Mouse (Mus musculus): ENCODE measurements around the gene Ccdc146. TPM values are rescaled to one million over a fixed set of nuclear protein-coding genes. Genes with fewer than 3 reads are reported as not detected.

Ccdc146 gene
- total and polyA plus RNA-seq, 2 experiments from 2014 or later, result 0.37 to 0.66 TPM

- H3K27me3 ChIP-seq (ENCODE audit: insufficient read depth, low read length), result no peaks in the 10 kb centered on the region
- no peaks in the 10 kb centered on the region for H3K9me3 ChIP-seq (ENCODE audit: low read length)
- no peaks in the 10 kb centered on the region for H3K36me3 ChIP-seq (ENCODE audit: insufficient read depth, low read length)
- ATAC-seq (no peak), DNase-seq (ENCODE audit: low spot score) (no peak)
- H3K4me2 ChIP-seq (ENCODE audit: low read depth, low read length), result no peak overlapping the region
- H3K27ac ChIP-seq, result no peak overlapping the region
- no peaks in the 10 kb centered on the region for H3K4me1 ChIP-seq (ENCODE audit: insufficient read depth, low read length)
- TF ChIP-seq CTCF (IDR thresholded peaks at IDR 0.05; ENCODE audit: low read depth), result no peak
- WGBS, result 92% methylated on average over 1 of the region's 1 CpGs
- no peak overlapping the region for H3K9ac ChIP-seq (replicated peaks; ENCODE audit: low read length)
- no peak overlapping the region for H3K4me3 ChIP-seq (ENCODE audit: low read length)
Observed at GRCm38 (mm10) chr5:21332119-21332518, 92.4 kb downstream of the Ccdc146 start.

- 65% methylated on average over 5 of the region's 5 CpGs for WGBS
- H3K27ac ChIP-seq, result no peak overlapping the region
- no peaks in the 10 kb centered on the region for H3K27me3 ChIP-seq (ENCODE audit: insufficient read depth, low read length)
- H3K4me2 ChIP-seq (ENCODE audit: low read depth, low read length), result no peak overlapping the region
- ATAC-seq (no peak), DNase-seq (ENCODE audit: low spot score) (no peak)
- H3K9me3 ChIP-seq (ENCODE audit: low read length), result no peaks in the 10 kb centered on the region
- H3K36me3 ChIP-seq (ENCODE audit: insufficient read depth, low read length), result no peaks in the 10 kb centered on the region
- no peak for TF ChIP-seq CTCF (IDR thresholded peaks at IDR 0.05; ENCODE audit: low read depth)
- no peaks in the 10 kb centered on the region for H3K4me1 ChIP-seq (ENCODE audit: insufficient read depth, low read length)
- no peak overlapping the region for H3K9ac ChIP-seq (replicated peaks; ENCODE audit: low read length)
- H3K4me3 ChIP-seq (ENCODE audit: low read length), result no peak overlapping the region
Observed at GRCm38 (mm10) chr5:21331656-21332055, 92.8 kb downstream of the Ccdc146 start.

- Histone ChIP-seq H3K4me2 (ENCODE audit: low read depth, low read length) (no peak overlapping the region), H3K27me3 (ENCODE audit: insufficient read depth, low read length) (no peaks in the 10 kb centered on the region), H3K27ac (no peak overlapping the region), H3K9me3 (ENCODE audit: low read length) (no peaks in the 10 kb centered on the region), H3K4me1 (ENCODE audit: insufficient read depth, low read length) (no peaks in the 10 kb centered on the region), H3K4me3 (ENCODE audit: low read length) (no peak overlapping the region), H3K36me3 (ENCODE audit: insufficient read depth, low read length) (no peaks in the 10 kb centered on the region), H3K9ac (replicated peaks; ENCODE audit: low read length) (no peak overlapping the region)
- TF ChIP-seq CTCF (IDR thresholded peaks at IDR 0.05; ENCODE audit: low read depth), result no peak
- no peak for DNase-seq (ENCODE audit: low spot score)
- ATAC-seq, result no peak
- WGBS, result 24% methylated on average over 11 of the region's 11 CpGs
Observed at GRCm38 (mm10) chr5:21329672-21330665, 94.5 kb downstream of the Ccdc146 start.

GRCm38 (mm10) chr5:21328560-21328959, 95.9 kb downstream of the Ccdc146 start:
- H3K9me3 ChIP-seq (ENCODE audit: low read length), result no peaks in the 10 kb centered on the region

GRCm38 (mm10) chr5:21326494-21326893, 98.0 kb downstream of the Ccdc146 start:
- Histone ChIP-seq H3K27ac (no peak overlapping the region), H3K4me2 (ENCODE audit: low read depth, low read length) (no peak overlapping the region), H3K27me3 (ENCODE audit: insufficient read depth, low read length) (no peaks in the 10 kb centered on the region), H3K4me1 (ENCODE audit: insufficient read depth, low read length) (no peaks in the 10 kb centered on the region), H3K36me3 (ENCODE audit: insufficient read depth, low read length) (no peaks in the 10 kb centered on the region), H3K9ac (replicated peaks; ENCODE audit: low read length) (no peak overlapping the region), H3K9me3 (ENCODE audit: low read length) (no peaks in the 10 kb centered on the region), H3K4me3 (ENCODE audit: low read length) (no peak overlapping the region)
- DNase-seq (ENCODE audit: low spot score) (peak; percentile 53), ATAC-seq (no peak)
- 54% methylated on average over 1 of the region's 1 CpGs for WGBS
- peak; percentile 70 for TF ChIP-seq CTCF (IDR thresholded peaks at IDR 0.05; ENCODE audit: low read depth)

More at GRCm38 (mm10) chr5:21328560-21328959, 95.9 kb downstream of the Ccdc146 start:
- H3K4me2 ChIP-seq (ENCODE audit: low read depth, low read length), result no peak overlapping the region
- DNase-seq (ENCODE audit: low spot score) (no peak), ATAC-seq (no peak)
- H3K4me1 ChIP-seq (ENCODE audit: insufficient read depth, low read length), result no peaks in the 10 kb centered on the region
- no peak for TF ChIP-seq CTCF (IDR thresholded peaks at IDR 0.05; ENCODE audit: low read depth)
- no peak overlapping the region for H3K9ac ChIP-seq (replicated peaks; ENCODE audit: low read length)
- 80% methylated on average over 1 of the region's 1 CpGs for WGBS
- H3K27ac ChIP-seq, result no peak overlapping the region
- no peak overlapping the region for H3K4me3 ChIP-seq (ENCODE audit: low read length)
- H3K27me3 ChIP-seq (ENCODE audit: insufficient read depth, low read length), result no peaks in the 10 kb centered on the region
- no peaks in the 10 kb centered on the region for H3K36me3 ChIP-seq (ENCODE audit: insufficient read depth, low read length)

- Histone ChIP-seq H3K4me3 (ENCODE audit: low read length) (no peak overlapping the region), H3K36me3 (ENCODE audit: insufficient read depth, low read length) (no peaks in the 10 kb centered on the region), H3K9me3 (ENCODE audit: low read length) (no peaks in the 10 kb centered on the region), H3K4me1 (ENCODE audit: insufficient read depth, low read length) (no peaks in the 10 kb centered on the region), H3K27ac (no peak overlapping the region), H3K9ac (replicated peaks; ENCODE audit: low read length) (no peak overlapping the region), H3K4me2 (ENCODE audit: low read depth, low read length) (no peak overlapping the region), H3K27me3 (ENCODE audit: insufficient read depth, low read length) (no peaks in the 10 kb centered on the region)
- no peak for ATAC-seq
- DNase-seq (ENCODE audit: low spot score), result no peak
- 73% methylated on average over 2 of the region's 2 CpGs for WGBS
- no peak for TF ChIP-seq CTCF (IDR thresholded peaks at IDR 0.05; ENCODE audit: low read depth)
Observed at GRCm38 (mm10) chr5:21320138-21320537, 104.3 kb downstream of the Ccdc146 start.

- H3K4me1 ChIP-seq (ENCODE audit: insufficient read depth, low read length), result no peaks in the 10 kb centered on the region
- no peaks in the 10 kb centered on the region for H3K9me3 ChIP-seq (ENCODE audit: low read length)
- TF ChIP-seq CTCF (IDR thresholded peaks at IDR 0.05; ENCODE audit: low read depth), result no peak
- no peak for DNase-seq (ENCODE audit: low spot score)
- no peaks in the 10 kb centered on the region for H3K36me3 ChIP-seq (ENCODE audit: insufficient read depth, low read length)
- H3K4me3 ChIP-seq (ENCODE audit: low read length), result no peak overlapping the region
- no peak overlapping the region for H3K27ac ChIP-seq
- H3K27me3 ChIP-seq (ENCODE audit: insufficient read depth, low read length), result no peaks in the 10 kb centered on the region
- 88% methylated on average over 3 of the region's 3 CpGs for WGBS
- no peak overlapping the region for H3K4me2 ChIP-seq (ENCODE audit: low read depth, low read length)
- no peak overlapping the region for H3K9ac ChIP-seq (replicated peaks; ENCODE audit: low read length)
- no peak for ATAC-seq
Observed at GRCm38 (mm10) chr5:21314696-21315095, 109.8 kb downstream of the Ccdc146 start.

Data from hindbrain, postnatal 0 days (tissue).